In genomic region chr17:12159187-12160060, GRCm38 (mm10) we compare ENCODE assay signal across 17 mouse cellular contexts. TPM values are rescaled to one million over a fixed set of nuclear protein-coding genes. Genes with fewer than 3 reads are reported as not detected.
DNase-seq lines count a peak whose midpoint lies in the region; ATAC-seq and TF ChIP-seq lines count a peak whose summit lies in the region.
"Had no signal": no experiment of that assay in that cellular context is flagged by ENCODE, and none has a peak within 500 bp of the region (broad histone marks: within the 10 kb centered on the region; RNA-seq: fewer than 3 reads in every experiment).

No protein-coding gene starts in this region.

- ATAC-seq in common myeloid progenitor, adult 5-6 weeks (replicated peaks; ENCODE audit: low read depth, poor library complexity, severe bottlenecking), result peak; percentile 79
- ATAC-seq in monocyte, adult 5-6 weeks (replicated peaks; ENCODE audit: insufficient number of reproducible peaks, low FRiP score, low TSS enrichment, poor library complexity, severe bottlenecking), result peak; percentile 85
- ATAC-seq: forebrain, embryonic 13.5 days; intestine, embryonic 15.5 days; midbrain, embryonic 16.5 days had no signal

- no peak overlapping the region for H3K27ac ChIP-seq in kidney, adult 2 months (ENCODE audit: insufficient read depth, low read depth, low read length)
- H3K27ac ChIP-seq: embryonic facial prominence, embryonic 15.5 days; forebrain, embryonic 13.5 days; gastrocnemius, adult 2 months; intestine, embryonic 15.5 days; neural tube, embryonic 13.5 days had no signal

- WGBS in kidney, adult 2 months, result 90% methylated on average over 16 of the region's 16 CpGs

- no peaks in the 10 kb centered on the region for H3K36me3 ChIP-seq in kidney, adult 2 months (ENCODE audit: control insufficient read depth, insufficient read depth, low read length)
- H3K36me3 ChIP-seq: embryonic facial prominence, embryonic 15.5 days; intestine, embryonic 15.5 days; neural tube, embryonic 13.5 days had no signal

- H3K4me1 ChIP-seq in kidney, adult 2 months (ENCODE audit: control insufficient read depth, insufficient read depth, low read length), result no peaks in the 10 kb centered on the region

- no peak overlapping the region for H3K4me3 ChIP-seq in kidney, adult 2 months (ENCODE audit: insufficient read depth, low read depth, low read length)
- H3K4me3 ChIP-seq: embryonic facial prominence, embryonic 15.5 days; forebrain, embryonic 13.5 days; gastrocnemius, adult 2 months; heart, embryonic 12.5 days; intestine, embryonic 15.5 days; neural tube, embryonic 13.5 days had no signal

- no peak for TF ChIP-seq POLR2A in kidney, adult 2 months (IDR thresholded peaks at IDR 0.05; ENCODE audit: low read depth, low read length)

- DNase-seq in heart, adult 18-20 months, result peak; percentile 9 to 21
- no peak for DNase-seq in heart, postnatal 4 days
- peak; percentile 46 for DNase-seq in spleen, adult 18-20 months
- no peak for DNase-seq in spleen, adult 12 weeks (ENCODE audit: low spot score)
- DNase-seq in cerebellum, adult 9-11 months, result no peak
- DNase-seq in kidney, adult 2 months, result no peak
- DNase-seq: cerebellum, postnatal 36 days; gastrocnemius, adult 2 months; kidney, postnatal 14 days had no signal

- TF ChIP-seq CTCF in kidney, adult 2 months (conservative IDR thresholded peaks at IDR 0.05; ENCODE audit: insufficient read depth, insufficient read length, low read depth, low read length), result no peak

- H3K27me3 ChIP-seq in kidney, adult 2 months (replicated peaks; ENCODE audit: control insufficient read depth, insufficient read depth, low read length), result no peaks in the 10 kb centered on the region
- H3K27me3 ChIP-seq: embryonic facial prominence, embryonic 15.5 days; forebrain, embryonic 13.5 days; heart, embryonic 12.5 days; intestine, embryonic 15.5 days; neural tube, embryonic 13.5 days had no signal

RNA-seq across cellular contexts. Expression of gene Agpat4, which starts 40.9 kb away (rescaled TPM):
- 1 to 10 TPM; 3.7 to 4.5 TPM for total RNA-seq in heart, adult 18-20 months (2021)
- total RNA-seq in heart, postnatal 4 days (2021), result 1 to 10 TPM; 7.8 to 8.9 TPM
- 7.0 and 11.6 TPM in 2 replicates for total RNA-seq in common myeloid progenitor, adult 5-6 weeks (2017)
- total RNA-seq in monocyte, adult 5-6 weeks (2017), result 110 to 154 TPM (median 150 TPM) in 3 replicates
- polyA plus RNA-seq in kidney, adult 2 months (2012; rRNA removed), result 7.1 and 7.4 TPM in 2 replicates

Comparison
In these comparisons a context has a peak if more than half of its experiments do, and no peak if none do; other contexts are left out.
1. DNase-seq: peak in heart, adult 18-20 months (2 of 2) and spleen, adult 18-20 months (2 of 2); none in heart, postnatal 4 days (single experiment), spleen, adult 12 weeks (single experiment), cerebellum, adult 9-11 months (single experiment) and kidney, adult 2 months (single experiment).